Mouse (Mus musculus) stomach, postnatal 0 days (tissue): ENCODE results near the gene Avpr2.

Experiments
- CTCF ChIP-seq: IDR thresholded peaks from 2 replicates; pipeline ENCODE4 v1.5.1; 2016; ENCODE audit warnings: antibody characterized with exemption, low read depth, mild to moderate bottlenecking, moderate library complexity
- EP300 ChIP-seq: optimal IDR thresholded peaks from 2 replicates; pipeline ENCODE3; 2016; ENCODE audit warnings: antibody characterized with exemption

GRCm38 (mm10) chrX:73854326-73855086, 37.4 kb upstream of the Avpr2 start:
- TF ChIP-seq EP300 = no peak
- TF ChIP-seq CTCF = no peak
